Mouse (Mus musculus) G1E (cell line): Measurements from ENCODE around the gene Ppp1r14b.

Experiments used
- CTCF ChIP-seq: IDR thresholded peaks from 2 replicates; pipeline ENCODE4 v1.5.1; 2012; ENCODE audit warnings: low read depth, low read length, inconsistent platforms, mixed read lengths
- TAL1 ChIP-seq: conservative IDR thresholded peaks from 2 replicates; pipeline ENCODE4 v1.6.1; 2012; ENCODE audit warnings: low read depth, low read length, inconsistent platforms, mixed read lengths

DNA sequence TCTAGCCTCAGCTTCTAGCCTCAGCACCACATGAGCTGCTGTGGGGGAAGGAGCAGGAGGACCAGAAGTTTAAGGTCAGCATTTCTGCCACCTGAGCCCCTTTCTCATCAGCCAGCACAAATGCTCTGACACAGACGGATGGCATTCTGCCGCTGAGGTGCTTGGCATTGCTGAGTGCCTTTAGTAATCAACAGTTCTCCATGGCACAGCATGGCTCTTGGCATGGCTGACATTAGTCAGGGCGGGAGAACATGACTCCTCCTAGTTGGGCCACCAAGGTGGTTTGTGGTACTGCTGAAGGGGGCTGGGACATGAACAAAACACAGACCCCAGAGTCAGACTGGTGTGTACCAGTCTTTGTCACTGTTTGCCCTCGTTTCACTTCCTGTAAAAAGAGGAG lies 26.6 kb upstream of the Ppp1r14b start:
- TF ChIP-seq CTCF (no peak), TAL1 (no peak)
